Mouse (Mus musculus) Patski (cell line): ENCODE data around the gene Prkca. TPM values are rescaled to one million over a fixed set of nuclear protein-coding genes. Genes with fewer than 3 reads are reported as not detected.

Experiments used
- ATAC-seq: fragments of 100-300 bp; one replicate; pipeline ENCODE4 v1.8.0; 2021
- CTCF ChIA-PET: fragments of 350-600 bp; sonication (Branson Sonifier 250); formaldehyde crosslinking; loops from one replicate; lab custom pipeline; 2022; ENCODE audit warnings: inconsistent platforms; lab: Charles Lee
- POLR2A ChIA-PET: fragments of 350-600 bp; sonication (Branson Sonifier 250); formaldehyde crosslinking; loops from one replicate; lab custom pipeline; 2022; ENCODE audit warnings: antibody characterized with exemption, inconsistent platforms; lab: Charles Lee
- DNase-seq: peaks from one replicate; pipeline ENCODE4 v3.0.0-alpha.2; 2011; ENCODE audit warnings: low read depth, low spot score
- H3K27me3 ChIP-seq: fragments of 371-371 bp; one replicate; pipeline ENCODE4 v1.5.1; 2021
- CTCF ChIP-seq: fragments of 100-300 bp; IDR thresholded peaks from one replicate; pipeline ENCODE4 v1.5.1; 2021
- in situ Hi-C: fragments of 300-500 bp; cut with MboI; formaldehyde crosslinking; loops from 3 replicates; pipeline ENCODE4 v1.11.1; 2018; ENCODE audit warnings: low pct_unique_long_range_greater_than_20kb, mixed read lengths
- polyA plus RNA-seq: library from polyadenylated mRNA; unstranded; gene quantifications from one replicate; pipeline ENCODE4 v1.2.3, GENCODE M21; 2021

Prkca gene
- polyA plus RNA-seq, 1 experiment from 2014 or later: 37.4 TPM

DNA sequence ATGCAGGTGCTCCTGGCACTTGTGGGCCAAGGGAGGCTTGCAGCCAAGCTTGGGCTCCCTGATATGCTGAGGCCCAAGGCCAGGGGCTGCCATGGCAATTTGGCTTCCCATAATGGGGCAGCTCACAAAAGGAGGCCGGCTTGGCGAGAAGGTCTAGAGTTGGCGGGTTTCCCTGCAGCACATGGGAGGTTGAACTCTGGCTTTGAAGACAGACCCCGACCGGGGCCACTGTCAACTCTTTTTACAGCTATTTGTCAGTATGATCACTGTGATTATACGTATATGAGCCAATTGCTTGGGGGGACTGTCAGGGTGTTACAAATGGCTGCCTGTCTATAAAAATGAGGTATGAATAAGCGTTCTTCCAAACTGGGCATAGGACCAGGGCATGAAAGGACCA is 378.3 kb downstream of the Prkca start:
- DNase-seq (no peak), ATAC-seq (no peak)
- no peak for TF ChIP-seq CTCF
- POLR2A ChIA-PET: interaction anchor here (1.2 kb wide), 1 partner anchor 35 kb away, joined by 3 read pairs; no protein-coding TSS in a partner anchor
- CTCF ChIA-PET: interaction anchor here (0.9 kb wide), 1 partner anchor 43 kb away, joined by 3 read pairs; no protein-coding TSS in a partner anchor
- H3K27me3 ChIP-seq: no peaks in the 10 kb centered on the region
- in situ Hi-C loops: no loop called here

DNA sequence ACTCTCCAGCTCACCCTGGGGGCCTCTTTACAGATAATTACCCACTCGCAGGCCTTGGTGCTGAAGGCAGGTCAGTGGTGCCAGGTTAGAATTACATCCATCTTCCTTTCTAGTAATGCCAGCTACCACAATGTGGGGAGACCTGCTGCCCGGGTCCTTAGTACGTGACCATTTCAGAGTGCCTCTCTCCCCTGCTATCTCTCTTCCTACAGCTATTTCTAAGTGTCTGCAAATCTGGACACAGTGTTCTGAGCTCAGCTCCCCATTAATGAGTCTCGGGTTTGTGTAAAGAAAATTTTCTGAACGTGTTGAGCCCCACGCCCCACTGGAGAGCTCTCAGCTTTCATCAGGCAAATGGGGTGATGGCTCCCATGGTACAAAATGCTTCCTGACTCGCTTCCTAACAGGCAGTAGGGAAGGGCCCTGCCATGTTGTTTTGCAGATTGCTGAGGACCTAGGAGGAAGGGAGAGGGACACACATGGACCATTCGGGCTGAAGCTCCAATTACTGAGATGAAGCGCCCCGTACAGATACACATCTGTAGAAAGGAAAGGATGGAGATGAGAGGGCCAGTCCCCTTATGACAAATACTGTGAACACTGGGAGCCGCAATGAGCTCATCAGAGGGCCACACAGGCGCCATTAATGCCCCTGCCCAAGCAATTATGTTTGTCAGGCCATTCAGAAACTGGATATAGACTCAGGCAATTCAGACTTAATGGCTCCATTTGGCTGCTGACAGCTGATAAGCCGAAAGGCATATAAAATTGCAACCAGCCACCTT is 386.0 kb downstream of the Prkca start:
- CTCF ChIA-PET: interaction anchor here (1.0 kb wide), 1 partner anchor 10 kb away, joined by 3 read pairs; no protein-coding TSS in a partner anchor
- POLR2A ChIA-PET: no interaction called here
- ATAC-seq: no peak

DNA sequence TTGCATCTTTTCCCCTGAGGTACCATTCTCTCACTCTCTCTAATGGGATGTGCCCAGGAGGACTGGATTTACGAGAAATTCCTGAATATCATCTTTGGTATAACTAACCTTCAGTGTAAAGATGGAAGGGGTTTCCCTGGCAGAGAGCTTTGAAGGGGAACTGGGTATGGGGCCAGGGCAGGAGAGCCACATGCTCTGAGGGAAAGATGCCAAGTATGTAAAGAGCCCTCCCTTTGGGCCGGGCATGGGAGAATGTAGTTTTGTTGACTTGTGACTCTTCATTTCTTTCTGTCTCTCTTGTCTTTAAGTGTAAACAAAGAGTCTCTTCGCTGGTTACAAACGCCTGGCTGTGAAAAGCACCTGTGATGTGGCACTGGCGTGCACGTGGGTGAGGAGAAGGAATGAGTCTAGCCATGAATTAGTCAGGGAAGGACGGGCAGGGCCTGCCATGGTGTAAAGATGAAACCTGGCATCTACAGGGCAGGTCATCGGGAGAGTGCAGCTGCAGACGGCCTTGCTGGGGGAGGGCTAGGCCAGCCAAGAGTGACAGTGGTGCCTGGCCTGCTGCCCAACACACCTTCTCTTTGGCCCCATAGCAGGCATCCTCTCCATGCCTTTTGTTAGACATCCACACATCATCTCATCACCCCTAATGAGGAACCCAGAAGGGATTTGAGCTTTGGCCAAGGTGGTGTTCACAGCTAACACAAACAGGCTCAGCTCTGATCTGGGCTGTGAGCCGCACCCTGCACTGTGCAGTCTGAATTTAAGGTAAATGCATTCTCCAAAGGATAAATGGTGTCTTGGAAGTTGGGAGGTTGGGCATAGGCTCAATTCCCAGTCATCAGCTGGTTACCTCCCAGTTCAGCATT is 388.3 kb downstream of the Prkca start:
- POLR2A ChIA-PET: no interaction called here
- ATAC-seq: no peak
- H3K27me3 ChIP-seq: no peaks in the 10 kb centered on the region
- no peak for DNase-seq
- in situ Hi-C loops: no loop called here
- CTCF ChIA-PET: no interaction called here
- no peak for TF ChIP-seq CTCF

More for the DNA sequence above, 386.0 kb downstream of the Prkca start:
- no peak for TF ChIP-seq CTCF
- in situ Hi-C loops: no loop called here
- no peaks in the 10 kb centered on the region for H3K27me3 ChIP-seq
- no peak for DNase-seq

DNA sequence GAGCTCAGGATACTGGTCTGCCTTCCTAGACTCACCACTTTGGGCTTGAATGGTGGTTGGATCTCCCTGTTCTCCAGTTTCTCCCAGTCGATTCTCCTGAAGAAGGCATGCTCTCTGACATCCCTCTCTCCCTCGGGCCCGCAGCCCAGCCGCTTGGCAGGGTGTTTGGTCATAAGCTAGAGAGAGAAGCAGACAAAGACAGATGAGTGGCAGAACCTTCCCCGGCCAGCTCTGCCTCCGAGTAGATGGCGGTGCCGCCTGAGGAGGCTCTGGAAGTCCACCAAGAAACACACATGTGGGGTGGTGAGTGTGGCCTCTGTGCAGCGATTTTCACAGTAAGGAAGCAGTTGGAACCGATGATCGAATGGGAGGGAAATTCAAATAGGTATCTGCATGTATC is 392.3 kb downstream of the Prkca start:
- in situ Hi-C loops: no loop called here
- DNase-seq (no peak), ATAC-seq (no peak)
- H3K27me3 ChIP-seq: no peaks in the 10 kb centered on the region
- ChIA-PET POLR2A (no interaction called here), CTCF (no interaction called here)
- no peak for TF ChIP-seq CTCF

DNA sequence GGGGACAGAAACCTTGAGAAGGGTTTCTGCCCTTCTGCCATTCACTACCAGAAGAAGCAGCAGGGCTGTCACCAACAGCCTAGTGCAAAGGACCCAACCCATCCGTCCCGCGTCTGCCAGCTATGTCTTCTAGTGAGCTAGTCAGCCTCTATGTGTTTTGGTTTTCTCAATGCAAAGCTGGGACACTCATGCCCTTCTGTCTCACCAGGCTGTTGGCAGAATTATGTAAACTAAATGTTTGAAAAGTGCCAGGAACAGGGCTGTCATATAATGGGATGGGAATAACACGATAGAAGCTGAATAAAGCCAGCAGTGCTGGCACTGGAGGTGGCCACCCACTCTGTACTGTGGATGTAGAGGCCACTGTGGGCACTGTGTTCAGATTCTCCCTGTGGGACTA is 393.1 kb downstream of the Prkca start:
- H3K27me3 ChIP-seq: no peaks in the 10 kb centered on the region
- DNase-seq (no peak), ATAC-seq (no peak)
- in situ Hi-C loops: no loop called here
- ChIA-PET CTCF (no interaction called here), POLR2A (no interaction called here)
- no peak for TF ChIP-seq CTCF

DNA sequence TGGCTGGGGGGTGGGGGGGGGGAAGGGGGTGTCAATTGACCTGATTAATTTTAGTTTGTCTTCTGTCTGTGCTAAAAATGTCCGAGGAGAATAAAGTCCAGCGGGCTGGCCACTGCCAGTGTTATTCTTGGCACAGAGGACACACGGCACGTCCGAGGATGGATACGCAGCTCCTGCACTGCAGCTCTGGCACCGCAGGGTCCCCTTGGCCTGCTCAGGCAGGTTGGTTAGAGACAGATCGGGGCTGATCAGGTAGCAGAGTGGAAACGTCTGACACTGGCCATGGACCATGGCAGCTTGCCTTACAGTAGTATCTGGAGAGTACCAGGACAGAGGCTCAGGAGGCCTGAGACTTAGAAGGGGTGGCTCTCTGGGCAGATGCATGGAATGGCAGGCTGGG is 393.5 kb downstream of the Prkca start:
- DNase-seq (no peak), ATAC-seq (no peak)
- ChIA-PET POLR2A (no interaction called here), CTCF (no interaction called here)
- H3K27me3 ChIP-seq: no peaks in the 10 kb centered on the region
- in situ Hi-C loops: no loop called here
- no peak for TF ChIP-seq CTCF

DNA sequence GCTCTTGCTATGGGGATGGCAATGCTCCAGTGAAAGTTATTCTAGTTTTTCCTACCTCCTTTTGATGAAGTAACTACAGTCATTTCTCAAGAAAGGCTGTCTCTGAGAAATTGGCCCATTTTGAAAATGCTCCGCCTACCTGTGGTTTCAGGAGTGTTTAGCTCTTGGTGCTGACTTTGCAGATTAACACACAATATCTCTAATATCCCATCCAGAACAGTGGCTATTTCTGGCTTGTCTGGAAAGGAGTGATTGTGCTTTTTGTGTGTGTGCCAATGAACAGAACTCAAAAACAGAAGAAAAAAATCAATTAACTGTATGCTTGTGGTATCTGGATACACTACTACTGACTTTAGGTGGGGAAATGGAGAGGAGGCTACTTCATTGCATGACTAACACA is 395.8 kb downstream of the Prkca start:
- CTCF ChIA-PET: no interaction called here
- no peak for TF ChIP-seq CTCF
- ATAC-seq: no peak
- POLR2A ChIA-PET: no interaction called here
- no peak for DNase-seq
- H3K27me3 ChIP-seq: no peaks in the 10 kb centered on the region
- in situ Hi-C loops: no loop called here

DNA sequence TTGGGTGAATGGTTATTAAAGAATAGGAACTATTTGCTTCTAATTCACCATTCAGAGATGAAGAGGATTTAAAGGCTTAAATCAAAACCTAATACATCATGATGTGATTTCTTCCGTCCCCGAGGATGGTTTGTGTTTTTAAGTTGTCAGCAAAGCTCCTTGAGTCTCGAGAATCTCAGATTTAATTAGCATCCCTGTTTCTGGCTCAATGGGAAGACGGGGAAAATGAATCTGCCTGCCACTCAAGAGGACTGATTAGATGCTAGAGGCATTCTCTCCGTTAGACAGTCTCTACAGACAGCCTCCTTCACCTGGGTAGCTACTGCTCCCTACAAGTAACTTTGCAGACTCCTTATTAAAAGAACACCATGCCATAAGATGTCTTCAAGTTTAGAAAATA is 396.9 kb downstream of the Prkca start:
- no peak for TF ChIP-seq CTCF
- DNase-seq: no peak
- H3K27me3 ChIP-seq: no peaks in the 10 kb centered on the region
- ATAC-seq: no peak
- CTCF ChIA-PET: no interaction called here
- in situ Hi-C loops: no loop called here
- POLR2A ChIA-PET: no interaction called here

DNA sequence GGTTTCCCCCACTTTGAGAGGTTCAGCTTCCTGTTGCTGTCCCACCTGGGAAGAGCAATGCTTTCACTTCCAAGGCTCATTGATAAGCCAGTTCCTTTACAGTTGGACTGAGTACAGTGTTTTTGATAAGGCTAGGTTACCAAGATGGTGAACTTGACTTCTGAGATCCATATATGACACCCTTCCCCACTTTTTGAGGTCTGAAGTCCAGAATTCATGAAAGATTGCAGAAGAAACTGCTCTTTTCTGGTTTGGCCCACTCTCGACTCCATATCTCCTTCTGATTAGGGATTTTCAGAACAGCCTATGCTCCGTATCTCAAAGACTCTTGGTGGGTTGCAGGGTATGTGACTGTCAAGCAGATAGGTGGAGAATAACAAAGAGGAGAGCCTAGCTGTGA is 406.8 kb downstream of the Prkca start:
- ATAC-seq: no peak
- H3K27me3 ChIP-seq: no peaks in the 10 kb centered on the region
- POLR2A ChIA-PET: no interaction called here
- TF ChIP-seq CTCF: no peak
- no peak for DNase-seq
- in situ Hi-C loops: no loop called here
- CTCF ChIA-PET: no interaction called here

DNA sequence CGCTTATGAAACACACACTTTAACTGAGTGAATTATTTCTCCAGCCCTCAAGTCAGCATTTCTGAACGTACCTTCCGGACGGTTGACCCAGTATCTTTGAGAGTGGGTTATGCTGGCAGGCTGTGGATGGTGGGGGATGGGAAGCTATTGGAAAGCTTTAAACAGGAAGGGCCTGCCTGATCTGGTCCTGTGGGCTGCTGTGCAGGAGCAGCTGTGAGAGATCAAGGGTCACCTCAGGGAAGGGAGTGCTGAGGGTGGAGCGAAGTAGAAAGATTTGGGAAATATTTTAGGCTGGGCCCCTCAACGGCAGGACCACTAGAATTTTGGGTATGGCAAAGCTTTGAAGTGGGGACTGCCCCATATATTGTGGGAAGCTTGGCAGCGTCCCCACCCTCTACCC is 412.0 kb downstream of the Prkca start:
- no peak for TF ChIP-seq CTCF
- DNase-seq (no peak), ATAC-seq (no peak)
- ChIA-PET CTCF (no interaction called here), POLR2A (no interaction called here)
- peaks cover 5% of the 10 kb centered on the region for H3K27me3 ChIP-seq
- in situ Hi-C loops: no loop called here

DNA sequence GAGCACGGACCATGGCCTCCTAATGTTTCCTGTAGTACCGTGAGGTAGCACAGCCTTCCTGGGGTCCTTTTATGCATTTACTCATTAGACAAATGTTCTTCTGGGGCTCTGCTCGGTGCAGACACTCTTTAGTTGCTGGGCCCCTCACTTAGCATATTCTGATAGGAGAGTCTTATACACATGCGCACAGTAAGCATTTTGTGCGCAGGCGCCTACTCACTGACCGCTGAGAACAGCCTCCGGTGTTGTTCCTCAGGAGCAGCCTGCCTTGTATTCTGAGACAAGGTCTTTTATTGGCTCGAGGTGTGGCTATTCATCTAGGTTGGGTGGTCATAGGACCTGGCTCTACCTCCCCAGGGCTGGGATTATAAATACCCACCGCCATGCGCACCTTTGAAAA is 412.4 kb downstream of the Prkca start:
- no peak for DNase-seq
- ChIA-PET POLR2A (interaction anchor here (0.7 kb wide), 1 partner anchor 34 kb away, joined by 3 read pairs; no protein-coding TSS in a partner anchor), CTCF (no interaction called here)
- H3K27me3 ChIP-seq: peaks cover 7% of the 10 kb centered on the region
- no peak for ATAC-seq
- TF ChIP-seq CTCF: no peak
- in situ Hi-C loops: no loop called here
